Mouse (Mus musculus): ENCODE data around the gene Fbf1. TPM values are rescaled to one million over a fixed set of nuclear protein-coding genes. Genes with fewer than 3 reads are reported as not detected.
"Not testable (repeated sequence)": the region's sequence is repeated elsewhere in the genome, so short reads cannot be mapped to it uniquely, and the experiment has no call there.

The Fbf1 gene
- polyA plus RNA-seq, 1 experiment from 2014 or later: 58.5 TPM

- peak within 1 kb of the TSS; percentile 83 for H3K27ac ChIP-seq
- H3K4me2 ChIP-seq: peak within 1 kb of the TSS; percentile 85
- WGBS: 1% methylated on average over 69 of the region's 69 CpGs
- ATAC-seq: peak; percentile 90
- H3K36me3 ChIP-seq (ENCODE audit: poor library complexity, severe bottlenecking): peaks cover 42% of the 10 kb centered on the region
- H3K9ac ChIP-seq: peak within 1 kb of the TSS; percentile 77
- H3K9me3 ChIP-seq (replicated peaks): no peaks in the 10 kb centered on the region
- no peaks in the 10 kb centered on the region for H3K27me3 ChIP-seq
- peak within 1 kb of the TSS; percentile 52 for H3K4me3 ChIP-seq
- H3K4me1 ChIP-seq: peaks cover 28% of the 10 kb centered on the region
Observed at GRCm38 (mm10) chr11:116130488-116131205, 37.3 kb downstream of the Fbf1 start, which contains the start of gene Trim65. Gene Trim65, minus strand, starts transcription at chr11:116131128.

GRCm38 (mm10) chr11:116129993-116130487 lies 37.9 kb downstream of the Fbf1 start:
- no peaks in the 10 kb centered on the region for H3K27me3 ChIP-seq
- peaks cover 28% of the 10 kb centered on the region for H3K4me1 ChIP-seq
- 40% methylated on average over 8 of the region's 8 CpGs for WGBS
- peak; percentile 29 for ATAC-seq
- H3K9me3 ChIP-seq (replicated peaks): no peaks in the 10 kb centered on the region
- H3K4me2 ChIP-seq: peak overlapping the region; percentile 85
- H3K36me3 ChIP-seq (ENCODE audit: poor library complexity, severe bottlenecking): peaks cover 39% of the 10 kb centered on the region
- H3K9ac ChIP-seq: peak overlapping the region; percentile 77
- H3K27ac ChIP-seq: peak overlapping the region; percentile 83
- H3K4me3 ChIP-seq: peak overlapping the region; percentile 52

GRCm38 (mm10) chr11:116129091-116129790 lies 38.7 kb downstream of the Fbf1 start:
- WGBS: 82% methylated on average over 9 of the region's 9 CpGs
- no peak overlapping the region for H3K27ac ChIP-seq
- H3K27me3 ChIP-seq: no peaks in the 10 kb centered on the region
- no peaks in the 10 kb centered on the region for H3K9me3 ChIP-seq (replicated peaks)
- H3K4me3 ChIP-seq: no peak overlapping the region
- ATAC-seq: no peak
- H3K9ac ChIP-seq: peak overlapping the region; percentile 77; the same call in 1 of the 2 replicates
- H3K4me2 ChIP-seq: peak overlapping the region; percentile 85; the same call in 1 of the 2 replicates
- peaks cover 28% of the 10 kb centered on the region for H3K4me1 ChIP-seq
- peaks cover 31% of the 10 kb centered on the region for H3K36me3 ChIP-seq (ENCODE audit: poor library complexity, severe bottlenecking)

- Histone ChIP-seq H3K9me3 (replicated peaks) (no peaks in the 10 kb centered on the region), H3K27ac (no peak overlapping the region), H3K9ac (no peak overlapping the region), H3K36me3 (ENCODE audit: poor library complexity, severe bottlenecking) (peaks cover 19% of the 10 kb centered on the region), H3K4me1 (peaks cover 28% of the 10 kb centered on the region), H3K4me2 (no peak overlapping the region), H3K4me3 (no peak overlapping the region), H3K27me3 (no peaks in the 10 kb centered on the region)
- no peak for ATAC-seq
- WGBS: 80% methylated on average over 9 of the region's 9 CpGs
Observed at GRCm38 (mm10) chr11:116127986-116128385, 40.0 kb downstream of the Fbf1 start.

GRCm38 (mm10) chr11:116127156-116127980 lies 40.6 kb downstream of the Fbf1 start, which contains the start of gene Trim47:
Gene Trim47, minus strand, starts transcription at chr11:116127210.
- no peak within 1 kb of the TSS for H3K27ac ChIP-seq
- H3K4me3 ChIP-seq: no peak within 1 kb of the TSS
- 33% methylated on average over 23 of the region's 23 CpGs for WGBS
- ATAC-seq: no peak
- peaks cover 13% of the 10 kb centered on the region for H3K36me3 ChIP-seq (ENCODE audit: poor library complexity, severe bottlenecking)
- H3K4me1 ChIP-seq: peaks cover 28% of the 10 kb centered on the region
- no peaks in the 10 kb centered on the region for H3K9me3 ChIP-seq (replicated peaks)
- H3K27me3 ChIP-seq: no peaks in the 10 kb centered on the region
- peak within 1 kb of the TSS; percentile 45; the same call in 1 of the 2 replicates for H3K9ac ChIP-seq
- H3K4me2 ChIP-seq: peak within 1 kb of the TSS; percentile 28; the same call in 1 of the 2 replicates

GRCm38 (mm10) chr11:116126261-116126660 lies 41.7 kb downstream of the Fbf1 start:
- no peaks in the 10 kb centered on the region for H3K27me3 ChIP-seq
- no peak overlapping the region for H3K4me3 ChIP-seq
- H3K27ac ChIP-seq: no peak overlapping the region
- H3K36me3 ChIP-seq (ENCODE audit: poor library complexity, severe bottlenecking): peaks cover 3% of the 10 kb centered on the region; the same call in 1 of the 2 replicates
- H3K9me3 ChIP-seq (replicated peaks): no peaks in the 10 kb centered on the region
- H3K9ac ChIP-seq: no peak overlapping the region
- H3K4me2 ChIP-seq: no peak overlapping the region
- ATAC-seq: no peak
- peaks cover 25% of the 10 kb centered on the region for H3K4me1 ChIP-seq
- WGBS: 93% methylated on average over 15 of the region's 15 CpGs

- H3K4me2 ChIP-seq; H3K27me3 ChIP-seq; H3K9ac ChIP-seq; H3K36me3 ChIP-seq (ENCODE audit: poor library complexity, severe bottlenecking); ATAC-seq; H3K9me3 ChIP-seq (replicated peaks); H3K27ac ChIP-seq; H3K4me1 ChIP-seq; H3K4me3 ChIP-seq: not testable (repeated sequence)
- 93% methylated on average over 8 of the region's 8 CpGs for WGBS
Observed at GRCm38 (mm10) chr11:116121731-116122245, 46.2 kb downstream of the Fbf1 start.

GRCm38 (mm10) chr11:116117819-116118218 lies 50.1 kb downstream of the Fbf1 start:
- Histone ChIP-seq H3K9me3 (replicated peaks) (no peaks in the 10 kb centered on the region), H3K4me3 (no peak overlapping the region), H3K4me2 (no peak overlapping the region), H3K27me3 (peaks cover 6% of the 10 kb centered on the region; the same call in 1 of the 2 replicates), H3K9ac (no peak overlapping the region), H3K36me3 (ENCODE audit: poor library complexity, severe bottlenecking) (no peaks in the 10 kb centered on the region), H3K27ac (no peak overlapping the region), H3K4me1 (no peaks in the 10 kb centered on the region)
- ATAC-seq: no peak

GRCm38 (mm10) chr11:116117241-116117640 lies 50.7 kb downstream of the Fbf1 start:
- no peaks in the 10 kb centered on the region for H3K4me1 ChIP-seq
- WGBS: 77% methylated on average over 12 of the region's 12 CpGs
- ATAC-seq: no peak
- H3K4me2 ChIP-seq: no peak overlapping the region
- H3K4me3 ChIP-seq: no peak overlapping the region
- no peaks in the 10 kb centered on the region for H3K9me3 ChIP-seq (replicated peaks)
- no peaks in the 10 kb centered on the region for H3K36me3 ChIP-seq (ENCODE audit: poor library complexity, severe bottlenecking)
- peaks cover 8% of the 10 kb centered on the region for H3K27me3 ChIP-seq
- no peak overlapping the region for H3K27ac ChIP-seq
- H3K9ac ChIP-seq: no peak overlapping the region

GRCm38 (mm10) chr11:116111611-116112203 lies 56.3 kb downstream of the Fbf1 start:
- peaks cover 63% of the 10 kb centered on the region for H3K27me3 ChIP-seq
- ATAC-seq: no peak
- 83% methylated on average over 19 of the region's 19 CpGs for WGBS

GRCm38 (mm10) chr11:116111067-116111466 lies 56.9 kb downstream of the Fbf1 start:
- no peak overlapping the region for H3K4me2 ChIP-seq
- 82% methylated on average over 4 of the region's 4 CpGs for WGBS
- ATAC-seq: no peak

More at GRCm38 (mm10) chr11:116111611-116112203, 56.3 kb downstream of the Fbf1 start:
- Histone ChIP-seq H3K4me2 (no peak overlapping the region), H3K9me3 (replicated peaks) (no peaks in the 10 kb centered on the region), H3K4me3 (no peak overlapping the region), H3K27ac (no peak overlapping the region), H3K36me3 (ENCODE audit: poor library complexity, severe bottlenecking) (no peaks in the 10 kb centered on the region), H3K9ac (no peak overlapping the region), H3K4me1 (peaks cover 26% of the 10 kb centered on the region)

More at GRCm38 (mm10) chr11:116111067-116111466, 56.9 kb downstream of the Fbf1 start:
- H3K9me3 ChIP-seq (replicated peaks): no peaks in the 10 kb centered on the region
- no peak overlapping the region for H3K9ac ChIP-seq
- H3K27ac ChIP-seq: no peak overlapping the region
- no peaks in the 10 kb centered on the region for H3K36me3 ChIP-seq (ENCODE audit: poor library complexity, severe bottlenecking)
- H3K27me3 ChIP-seq: peaks cover 70% of the 10 kb centered on the region
- H3K4me3 ChIP-seq: no peak overlapping the region
- H3K4me1 ChIP-seq: peaks cover 32% of the 10 kb centered on the region

All from forebrain, embryonic 13.5 days (tissue).